Mouse (Mus musculus): ENCODE results near the gene Ttll3. TPM values are rescaled to one million over a fixed set of nuclear protein-coding genes. Genes with fewer than 3 reads are reported as not detected.

The Ttll3 gene
- total and polyA plus RNA-seq, 3 experiments: 0.87 to 5.3 (median 4.4) TPM

DNA sequence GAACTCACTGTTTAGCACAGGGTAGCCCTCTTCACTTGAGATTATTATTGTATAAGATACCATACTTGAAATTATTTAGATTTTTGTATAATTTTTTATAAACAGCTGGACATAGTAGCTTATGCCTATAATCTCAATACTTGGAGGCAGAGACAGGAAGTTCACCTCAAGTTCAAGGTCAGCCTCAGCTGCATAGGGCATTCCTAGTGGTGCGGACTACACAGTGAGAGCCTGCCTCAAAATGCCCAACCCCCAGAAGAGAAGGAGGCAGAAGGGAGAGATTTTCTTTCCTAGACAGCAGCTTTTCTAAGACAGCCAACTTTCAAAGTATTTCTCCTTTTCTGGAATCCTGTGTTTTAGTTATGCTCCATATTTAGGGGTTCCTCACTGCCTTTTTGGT lies 37.9 kb upstream of the Ttll3 start:
- Histone ChIP-seq H3K4me3 (replicated peaks in 1 of 3; ENCODE audit: low read depth in 2 of 3, low read length in 2 of 3, poor library complexity in 1 of 3) (no peak overlapping the region), H3K27me3 (replicated peaks) (no peaks in the 10 kb centered on the region), H3K9me3 (replicated peaks; ENCODE audit: low read length) (peaks cover 2% of the 10 kb centered on the region), H3K4me1 (ENCODE audit: control insufficient read depth in 1 of 2, insufficient read depth in 2 of 2) (0 out of 4 replicates have a peak, but pooled peaks cover 0 to 2% of the 10 kb centered on the region in 2 experiments), H3K9ac (ENCODE audit: insufficient read depth, low read depth) (no peak overlapping the region), H3K4me2 (ENCODE audit: insufficient read depth, low read depth, poor library complexity, severe bottlenecking) (no peak overlapping the region), H3K27ac (ENCODE audit: insufficient read depth, low read depth) (no peak overlapping the region), H3K79me2 (replicated peaks; ENCODE audit: control insufficient read depth, extremely low read depth, insufficient read depth, poor library complexity, severe bottlenecking) (no peaks in the 10 kb centered on the region), H3K36me3 (replicated peaks in 1 of 2; ENCODE audit: control insufficient read depth in 1 of 2, insufficient read depth in 1 of 2, low read length in 1 of 2) (no peaks in the 10 kb centered on the region)
- in situ Hi-C loops (cut with MboI; ENCODE audit: low pct_ligation_motif_present, low pct_unique_long_range_greater_than_20kb, low sequenced_read_pairs) (no loop called here), dilution Hi-C loops (cut with MboI; ENCODE audit: extremely low pct_ligation_motif_present, extremely low pct_unique_long_range_greater_than_20kb, low sequenced_read_pairs) (no loop called here)
- DNase-seq (ENCODE audit: extremely low read depth): no peak
- TF ChIP-seq RAD21 (IDR thresholded peaks at IDR 0.05; ENCODE audit: low read depth, low read length): no peak
- TF ChIP-seq MXI1 (IDR thresholded peaks at IDR 0.05; ENCODE audit: low read depth, low read length): no peak
- TF ChIP-seq ZKSCAN1 (IDR thresholded peaks at IDR 0.05; ENCODE audit: borderline replicate concordance, low read depth, low read length): no peak
- no peak for TF ChIP-seq CHD2 (IDR thresholded peaks at IDR 0.05; ENCODE audit: low read length)
- no peak for TF ChIP-seq POLR2A (IDR thresholded peaks at IDR 0.05; ENCODE audit: low read depth, low read length)
- no peak for TF ChIP-seq RCOR1 (conservative IDR thresholded peaks at IDR 0.05; ENCODE audit: low read depth, low read length)
- TF ChIP-seq GABPA (IDR thresholded peaks at IDR 0.05; ENCODE audit: insufficient replicate concordance, low read depth, low read length): no peak
- TF ChIP-seq BHLHE40 (IDR thresholded peaks at IDR 0.05; ENCODE audit: low read depth, low read length): no peak
- TF ChIP-seq E2F4 (IDR thresholded peaks at IDR 0.05; ENCODE audit: insufficient replicate concordance, low read depth, low read length): no peak
- no peak for TF ChIP-seq HCFC1 (IDR thresholded peaks at IDR 0.05; ENCODE audit: low read depth, low read length)
- TF ChIP-seq USF1 (IDR thresholded peaks at IDR 0.05; ENCODE audit: low read depth, low read length): no peak
- no peak for TF ChIP-seq EP300 (IDR thresholded peaks at IDR 0.05; ENCODE audit: low read length)
- TF ChIP-seq PAX5 (IDR thresholded peaks at IDR 0.05; ENCODE audit: low read length): no peak
- TF ChIP-seq IRF4 (IDR thresholded peaks at IDR 0.05; ENCODE audit: low read depth, low read length): no peak
- no peak for TF ChIP-seq MAFK (IDR thresholded peaks at IDR 0.05; ENCODE audit: insufficient replicate concordance, low read length)
- no peak for TF ChIP-seq NELFE (IDR thresholded peaks at IDR 0.05; ENCODE audit: low read depth, low read length)

DNA sequence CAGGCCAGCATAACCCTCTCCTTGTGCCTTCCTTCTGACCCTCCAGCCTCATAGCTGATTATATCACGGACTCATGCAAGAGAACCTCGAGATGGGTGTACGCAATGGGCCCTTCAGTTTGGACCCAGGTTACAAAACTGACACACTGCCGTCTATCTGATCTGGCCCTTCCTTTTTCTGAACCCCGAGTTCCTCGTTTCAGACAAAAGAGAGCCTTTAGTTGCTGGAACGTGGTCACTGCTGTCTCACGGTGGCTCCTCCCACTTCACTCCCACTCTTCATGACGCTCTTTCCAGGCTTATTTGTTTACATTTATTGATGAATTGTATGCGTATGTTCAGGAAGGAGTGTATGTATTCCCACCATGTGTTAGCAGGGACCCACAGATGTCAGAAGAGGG lies 37.4 kb upstream of the Ttll3 start:
- Histone ChIP-seq H3K9me3 (replicated peaks; ENCODE audit: low read length) (peaks cover 2% of the 10 kb centered on the region), H3K27ac (ENCODE audit: insufficient read depth, low read depth) (no peak overlapping the region), H3K4me1 (ENCODE audit: control insufficient read depth in 1 of 2, insufficient read depth in 2 of 2) (0 out of 4 replicates have a peak, but pooled peaks cover 0 to 2% of the 10 kb centered on the region in 2 experiments), H3K4me2 (ENCODE audit: insufficient read depth, low read depth, poor library complexity, severe bottlenecking) (no peak overlapping the region), H3K36me3 (replicated peaks in 1 of 2; ENCODE audit: control insufficient read depth in 1 of 2, insufficient read depth in 1 of 2, low read length in 1 of 2) (no peaks in the 10 kb centered on the region), H3K4me3 (replicated peaks in 1 of 3; ENCODE audit: low read depth in 2 of 3, low read length in 2 of 3, poor library complexity in 1 of 3) (no peak overlapping the region), H3K9ac (ENCODE audit: insufficient read depth, low read depth) (no peak overlapping the region), H3K27me3 (replicated peaks) (no peaks in the 10 kb centered on the region), H3K79me2 (replicated peaks; ENCODE audit: control insufficient read depth, extremely low read depth, insufficient read depth, poor library complexity, severe bottlenecking) (no peaks in the 10 kb centered on the region)
- TF ChIP-seq JUND (conservative IDR thresholded peaks at IDR 0.05; ENCODE audit: low read depth, low read length) (no peak), ZKSCAN1 (IDR thresholded peaks at IDR 0.05; ENCODE audit: borderline replicate concordance, low read depth, low read length) (no peak), RAD21 (IDR thresholded peaks at IDR 0.05; ENCODE audit: low read depth, low read length) (no peak), MAX (IDR thresholded peaks at IDR 0.05; ENCODE audit: low read length) (no peak), CHD2 (IDR thresholded peaks at IDR 0.05; ENCODE audit: low read length) (no peak), EP300 (IDR thresholded peaks at IDR 0.05; ENCODE audit: low read length) (no peak), SMC3 (IDR thresholded peaks at IDR 0.05; ENCODE audit: low read depth, low read length) (no peak), PAX5 (IDR thresholded peaks at IDR 0.05; ENCODE audit: low read length) (no peak), SIN3A (IDR thresholded peaks at IDR 0.05; ENCODE audit: low read length) (no peak), ETS1 (conservative IDR thresholded peaks at IDR 0.05; ENCODE audit: low read depth, low read length) (no peak), CHD1 (IDR thresholded peaks at IDR 0.05; ENCODE audit: low read depth, low read length) (no peak), KAT2A (IDR thresholded peaks at IDR 0.05; ENCODE audit: insufficient replicate concordance, low read length) (no peak), MXI1 (IDR thresholded peaks at IDR 0.05; ENCODE audit: low read depth, low read length) (no peak)
- DNase-seq (ENCODE audit: extremely low read depth): no peak
- dilution Hi-C loops (cut with MboI; ENCODE audit: extremely low pct_ligation_motif_present, extremely low pct_unique_long_range_greater_than_20kb, low sequenced_read_pairs) (no loop called here), in situ Hi-C loops (cut with MboI; ENCODE audit: low pct_ligation_motif_present, low pct_unique_long_range_greater_than_20kb, low sequenced_read_pairs) (no loop called here)

All from CH12.LX (cell line).